Mouse (Mus musculus) bone marrow, adult 2 months (tissue): Measurements from ENCODE around the gene Siglec1. TPM values are rescaled to one million over a fixed set of nuclear protein-coding genes. Genes with fewer than 3 reads are reported as not detected.

Source experiments
- H3K27ac ChIP-seq: fragments of 200-500 bp; 2 replicates; pipeline ENCODE4 v1.5.1; 2012; ENCODE audit warnings: low read depth, mild to moderate bottlenecking, control low read depth, inconsistent platforms, low read length; ENCODE audit not compliant: control insufficient read depth, poor library complexity, insufficient read depth
- H3K4me1 ChIP-seq: fragments of 200-500 bp; 2 replicates; pipeline ENCODE4 v1.6.1; 2011; ENCODE audit warnings: low read length; ENCODE audit not compliant: control insufficient read depth, insufficient read depth
- H3K4me3 ChIP-seq: fragments of 200-500 bp; replicated peaks from 2 replicates; pipeline ENCODE3; 2011; ENCODE audit warnings: mild to moderate bottlenecking, low read depth, low read length, control low read depth; ENCODE audit not compliant: control insufficient read depth
- CTCF ChIP-seq: fragments of 200-500 bp; IDR thresholded peaks from 2 replicates; pipeline ENCODE4 v1.5.1; 2011; ENCODE audit warnings: low read length, control low read depth; ENCODE audit not compliant: control insufficient read depth, insufficient read depth
- POLR2A ChIP-seq: fragments of 200-500 bp; IDR thresholded peaks from 2 replicates; pipeline ENCODE4 v1.6.1; 2011; ENCODE audit warnings: low read depth, mild to moderate bottlenecking, control low read depth, low read length, borderline replicate concordance; ENCODE audit not compliant: control insufficient read depth
- WGBS: fragments of 180-500 bp; shearing (Covaris S2); methylation state at CpG from one replicate; pipeline ENCODE4 v1.1.7; 2018; 5-methylcytosine and 5-hydroxymethylcytosine counted together
- polyA plus RNA-seq: library from polyadenylated mRNA; stranded (reverse); fragments of >200 nt; gene quantifications from 2 replicates; pipeline ENCODE4 v1.2.4, GENCODE M21; 2011; ENCODE audit warnings: low replicate concordance; ENCODE audit not compliant: missing spikeins, insufficient read depth, insufficient read length

Siglec1 gene
- polyA plus RNA-seq, 1 experiment: 6.2 TPM

GRCm38 (mm10) chr2:131052043-131052442 is 34.5 kb downstream of the Siglec1 start:
- Histone ChIP-seq H3K4me1 (peaks cover 1% of the 10 kb centered on the region; the same call in 1 of the 2 replicates), H3K27ac (peak overlapping the region; percentile 44), H3K4me3 (no peak overlapping the region)
- TF ChIP-seq POLR2A (no peak), CTCF (no peak)
- 71% methylated on average over 5 of the region's 5 CpGs for WGBS

DNA sequence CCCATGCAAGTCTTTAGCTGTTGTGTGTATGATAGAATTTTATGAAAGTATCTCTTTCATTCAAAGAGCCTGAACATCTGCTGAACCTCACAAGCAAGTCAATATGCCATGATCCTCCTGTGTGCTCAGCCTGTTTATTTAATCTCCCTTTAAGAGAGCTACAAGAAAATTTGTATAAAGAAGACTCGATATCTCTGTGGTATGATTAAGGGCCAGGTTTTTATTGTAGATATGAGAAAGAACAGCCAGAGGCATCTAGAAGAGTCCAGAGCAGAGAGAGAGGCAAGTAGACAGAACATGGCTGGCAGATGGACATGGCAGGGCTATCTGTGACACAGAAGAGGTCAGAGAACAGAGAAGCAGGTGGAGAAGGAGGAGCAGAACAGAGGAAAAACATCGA is 40.5 kb downstream of the Siglec1 start:
- WGBS: 56% methylated on average over 2 of the region's 2 CpGs
- no peak for TF ChIP-seq CTCF
- no peak for TF ChIP-seq POLR2A
- H3K4me1 ChIP-seq: peaks cover 2% of the 10 kb centered on the region; the same call in 1 of the 2 replicates
- no peak overlapping the region for H3K4me3 ChIP-seq
- H3K27ac ChIP-seq: no peak overlapping the region

DNA sequence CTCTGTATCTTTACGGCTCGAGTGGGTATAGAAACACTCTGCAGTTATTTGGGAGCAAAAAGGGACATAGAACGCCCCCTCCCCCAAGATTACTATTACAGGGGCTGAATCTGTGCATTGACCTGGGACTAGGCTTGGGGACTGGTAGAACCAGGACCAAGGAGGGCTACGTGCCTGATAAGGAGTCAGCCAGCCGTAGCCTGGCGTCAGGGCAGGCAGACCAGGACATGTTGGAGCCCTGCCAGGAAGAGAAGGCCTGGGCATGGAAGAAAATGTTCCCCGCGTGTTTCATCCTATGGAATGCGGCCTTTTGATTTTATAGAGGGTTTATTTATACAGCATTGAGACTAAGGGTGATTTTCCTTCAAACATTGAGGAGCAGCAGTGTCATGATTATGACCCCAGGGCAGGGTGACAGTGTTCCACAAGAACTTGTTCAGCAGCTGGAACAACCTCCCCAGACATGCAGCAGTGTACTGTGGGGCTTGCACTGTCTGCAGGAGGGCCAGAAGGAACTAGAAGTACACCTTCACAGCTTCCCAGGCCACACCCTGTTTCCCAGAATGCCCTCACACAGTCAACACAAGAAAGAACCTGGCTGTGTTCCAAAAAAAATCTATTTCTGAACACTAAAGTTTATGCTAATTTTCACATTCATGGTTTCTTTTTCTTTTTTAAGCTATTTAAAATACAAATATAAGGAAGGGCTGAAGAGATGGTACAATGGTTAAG is 41.4 kb downstream of the Siglec1 start:
- H3K4me3 ChIP-seq: no peak overlapping the region
- peaks cover 2% of the 10 kb centered on the region; the same call in 1 of the 2 replicates for H3K4me1 ChIP-seq
- H3K27ac ChIP-seq: no peak overlapping the region
- TF ChIP-seq POLR2A: no peak
- no peak for TF ChIP-seq CTCF
- WGBS: 76% methylated on average over 9 of the region's 9 CpGs

DNA sequence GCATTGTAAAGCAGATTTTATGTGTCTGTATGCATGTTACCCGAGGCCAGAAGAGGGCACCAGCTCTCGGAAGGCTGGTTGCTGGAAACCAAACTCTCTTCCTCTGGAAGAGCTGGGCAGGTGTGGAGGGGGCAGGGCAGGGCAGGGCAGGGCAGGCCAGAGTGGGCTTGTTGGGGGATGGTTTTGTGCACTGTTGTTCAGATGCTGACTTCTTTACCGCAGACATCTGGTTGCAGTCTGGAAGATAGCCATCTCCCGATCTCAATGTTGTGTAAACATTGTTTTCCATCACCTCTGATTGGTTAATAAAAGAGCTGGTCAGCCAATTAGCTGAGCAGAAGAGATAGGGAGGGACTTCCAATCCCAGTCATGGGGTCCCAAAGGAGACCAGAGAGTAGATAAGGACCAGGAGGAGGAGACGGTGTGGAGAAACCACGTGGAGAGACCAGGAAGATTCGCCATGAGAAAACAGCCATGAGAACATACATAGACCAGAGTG is 42.2 kb downstream of the Siglec1 start:
- TF ChIP-seq POLR2A (no peak), CTCF (no peak)
- 28% methylated on average over 7 of the region's 7 CpGs for WGBS
- H3K4me1 ChIP-seq: peaks cover 2% of the 10 kb centered on the region; the same call in 1 of the 2 replicates
- no peak overlapping the region for H3K27ac ChIP-seq
- H3K4me3 ChIP-seq: no peak overlapping the region

DNA sequence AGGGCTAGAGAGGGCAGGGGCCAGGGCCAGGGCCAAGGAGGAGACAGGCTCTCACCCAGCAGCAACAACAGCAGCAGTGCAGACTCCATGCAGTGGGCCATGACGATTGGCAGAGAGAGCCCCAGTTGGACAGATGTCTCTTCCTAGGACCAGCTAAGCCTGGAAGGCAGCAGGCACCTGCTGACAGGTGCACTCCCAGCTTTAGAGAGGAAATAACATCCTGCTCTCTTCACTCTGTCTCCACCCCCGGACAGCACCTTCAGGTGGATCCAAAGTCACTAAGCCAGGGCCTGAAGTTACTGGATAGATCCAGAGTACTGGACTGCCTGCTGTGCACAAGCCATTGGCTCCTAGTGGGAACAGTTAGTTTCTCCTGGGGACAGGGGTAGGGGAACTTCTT is 43.6 kb downstream of the Siglec1 start, which contains the start of gene Gfra4:
TSS of gene Gfra4 (minus strand) at position 101 of the 400 bp plus-strand sequence.
- WGBS: 86% methylated on average over 2 of the region's 2 CpGs
- H3K27ac ChIP-seq: no peak within 1 kb of the TSS
- H3K4me3 ChIP-seq: no peak within 1 kb of the TSS
- peaks cover 2% of the 10 kb centered on the region; the same call in 1 of the 2 replicates for H3K4me1 ChIP-seq
- TF ChIP-seq POLR2A (no peak), CTCF (no peak)

DNA sequence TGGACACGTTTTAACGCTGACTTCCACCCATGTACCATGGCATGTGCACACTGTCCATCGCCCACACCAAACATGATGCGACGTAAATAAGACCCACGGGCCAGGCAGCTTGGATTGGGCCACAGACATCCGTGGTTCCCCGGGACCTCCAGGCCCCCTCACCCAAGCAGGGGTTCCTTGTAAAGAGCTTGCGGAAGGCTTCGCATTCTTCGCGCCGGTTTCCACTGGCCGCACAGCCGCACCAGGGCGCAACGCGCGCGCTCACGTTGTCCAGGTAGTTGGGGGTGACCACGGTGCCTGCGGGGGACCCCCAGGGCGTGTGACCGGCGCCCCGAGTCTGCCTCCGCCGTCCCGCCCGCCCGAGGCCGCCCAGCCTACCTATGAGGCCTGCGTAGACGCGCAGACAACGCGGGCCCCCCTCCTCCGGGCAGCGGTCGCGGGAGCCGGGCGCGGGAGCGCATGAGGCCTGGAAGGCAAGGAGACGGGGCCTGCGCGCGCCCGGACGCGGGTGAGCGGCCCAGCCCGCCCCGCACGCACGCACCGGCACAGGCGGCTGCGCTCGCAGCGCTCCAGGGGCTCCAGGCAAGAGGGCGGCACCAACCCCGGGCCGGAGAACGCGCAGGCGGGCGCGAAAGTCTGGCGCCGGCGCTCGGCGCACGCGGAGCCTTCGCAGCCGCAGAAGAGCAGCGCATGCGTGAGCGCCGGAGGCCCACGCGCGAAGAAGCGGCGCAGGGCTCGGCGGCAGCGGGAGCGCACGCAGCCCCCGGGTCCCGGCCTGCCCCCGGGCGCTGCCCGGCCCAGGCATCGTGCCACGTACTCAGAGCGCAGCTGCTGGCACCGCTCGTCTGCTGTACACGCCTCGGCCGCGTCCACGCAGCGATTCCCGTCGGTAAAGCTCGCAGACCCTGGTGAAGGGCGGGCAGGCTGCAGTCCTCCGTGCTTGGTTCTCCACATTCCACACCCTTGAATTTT is 45.4 kb downstream of the Siglec1 start:
- Histone ChIP-seq H3K27ac (0 out of 2 replicates have a peak overlapping the region, but pooled peaks have one; percentile 6), H3K4me3 (no peak overlapping the region), H3K4me1 (peaks cover 6% of the 10 kb centered on the region; the same call in 1 of the 2 replicates)
- TF ChIP-seq CTCF (no peak), POLR2A (no peak; the same call in 1 of the 2 replicates)
- 5% methylated on average over 115 of the region's 115 CpGs for WGBS

GRCm38 (mm10) chr2:131038675-131039074 is 47.9 kb downstream of the Siglec1 start:
- 73% methylated on average over 5 of the region's 5 CpGs for WGBS
- Histone ChIP-seq H3K27ac (no peak overlapping the region), H3K4me1 (peaks cover 4% of the 10 kb centered on the region; the same call in 1 of the 2 replicates), H3K4me3 (no peak overlapping the region)
- TF ChIP-seq POLR2A: no peak
- TF ChIP-seq CTCF: no peak
